Comparison of ENCODE assay signal across 7 mouse cellular contexts in genomic region chr4:139950431-139950848, GRCm38 (mm10). TPM values are rescaled to one million over a fixed set of nuclear protein-coding genes. Genes with fewer than 3 reads are reported as not detected.
A peak's percentile ranks its signal among the peaks of the same experiment; 100 is the strongest.
DNase-seq lines count a peak whose midpoint lies in the region; ATAC-seq lines count a peak whose summit lies in the region.

No protein-coding gene starts in this region.

- no peaks in the 10 kb centered on the region for H3K27me3 ChIP-seq in intestine, embryonic 16.5 days (replicated peaks; ENCODE audit: control insufficient read depth, insufficient read depth, low read length)
- H3K27me3 ChIP-seq in liver, embryonic 16.5 days (ENCODE audit: control insufficient read depth, insufficient read depth, low read depth, low read length) = no peaks in the 10 kb centered on the region

- no peaks in the 10 kb centered on the region for H3K36me3 ChIP-seq in intestine, embryonic 16.5 days (ENCODE audit: control insufficient read depth, insufficient read depth, low read length)
- no peaks in the 10 kb centered on the region for H3K36me3 ChIP-seq in liver, embryonic 16.5 days (ENCODE audit: control insufficient read depth, insufficient read depth)

- H3K4me2 ChIP-seq in intestine, embryonic 16.5 days (ENCODE audit: low read depth, low read length) = peak overlapping the region; percentile 59
- H3K4me2 ChIP-seq in liver, embryonic 16.5 days (ENCODE audit: low read depth, low read length) = peak overlapping the region; percentile 27

- 0 out of 2 replicates have a peak, but pooled peaks cover 3% of the 10 kb centered on the region for H3K9me3 ChIP-seq in intestine, embryonic 16.5 days (ENCODE audit: control insufficient read depth, low read length)
- H3K9me3 ChIP-seq in liver, embryonic 16.5 days (replicated peaks; ENCODE audit: control insufficient read depth, low read length) = no peaks in the 10 kb centered on the region

- WGBS in intestine, embryonic 16.5 days = under 1% methylated on average over 20 of the region's 20 CpGs
- WGBS in liver, embryonic 16.5 days (ENCODE audit: insufficient replicate concordance) = 3% methylated on average over 20 of the region's 20 CpGs

- H3K27ac ChIP-seq in intestine, embryonic 16.5 days (ENCODE audit: low read length) = no peak overlapping the region
- no peak overlapping the region for H3K27ac ChIP-seq in liver, embryonic 16.5 days (ENCODE audit: low read length)

- H3K4me1 ChIP-seq in intestine, embryonic 16.5 days (ENCODE audit: control insufficient read depth, insufficient read depth, low read length) = peaks cover 4% of the 10 kb centered on the region; the same call in 1 of the 2 replicates
- H3K4me1 ChIP-seq in liver, embryonic 16.5 days (ENCODE audit: control insufficient read depth, low read depth, low read length) = no peaks in the 10 kb centered on the region; the same call in 1 of the 2 replicates

- peak overlapping the region; percentile 24 for H3K4me3 ChIP-seq in intestine, embryonic 16.5 days (ENCODE audit: low read length)
- no peak overlapping the region for H3K4me3 ChIP-seq in liver, embryonic 16.5 days (ENCODE audit: low read depth, low read length)

- no peak; the same call in 1 of the 2 replicates for ATAC-seq in intestine, embryonic 16.5 days
- no peak for ATAC-seq in liver, embryonic 16.5 days (ENCODE audit: low read depth)
- no peak for ATAC-seq in activated CD4-positive, CD25-positive, alpha-beta regulatory T cell, adult 4 months

- DNase-seq in R1 (ENCODE audit: low read depth, low spot score) = peak; percentile 79
- peak; percentile 67 for DNase-seq in embryo, embryonic 9.5 days (ENCODE audit: extremely low spot score)
- peak; percentile 74 for DNase-seq in retina, postnatal 1 day
- DNase-seq in layer of hippocampus, postnatal 14 days (ENCODE audit: low spot score in 2 of 2) = no peak

- no peak overlapping the region for H3K9ac ChIP-seq in intestine, embryonic 16.5 days (ENCODE audit: low read depth, low read length)
- H3K9ac ChIP-seq in liver, embryonic 16.5 days (ENCODE audit: low read depth, low read length) = no peak overlapping the region

RNA-seq across cellular contexts. Expression of gene Klhdc7a, which starts 17.4 kb away (rescaled TPM):
- polyA plus RNA-seq in intestine, embryonic 16.5 days (2015; fragmentation: Nextera tagmentation; extraction: Ambion mirVana) = 0.22 and 0.27 TPM in 2 replicates
- polyA plus RNA-seq in liver, embryonic 16.5 days (2015; fragmentation: Nextera tagmentation; extraction: Ambion mirVana) = 0.88 and 1.0 TPM in 2 replicates
- not detected for polyA plus RNA-seq in activated CD4-positive, CD25-positive, alpha-beta regulatory T cell, adult 4 months (2017; shearing (Covaris generic))
- total RNA-seq in layer of hippocampus, postnatal 14 days (2021) = 1 to 10 TPM; 5.0 to 5.8 TPM

Comparison
In these comparisons a context has a peak if more than half of its experiments do, and no peak if none do; other contexts are left out.
1. DNase-seq: peak in R1 (single experiment), embryo, embryonic 9.5 days (single experiment) and retina, postnatal 1 day (single experiment); none in layer of hippocampus, postnatal 14 days (0 of 2).